Mouse (Mus musculus) stomach, adult 2 months (tissue): ENCODE results near the gene Tll2. TPM values are rescaled to one million over a fixed set of nuclear protein-coding genes. Genes with fewer than 3 reads are reported as not detected.

Experiments
- polyA plus RNA-seq: library from polyadenylated mRNA; depleted of rRNA; stranded (reverse); fragments of >200 nt; gene quantifications from 2 replicates; pipeline ENCODE4 v1.2.3, GENCODE M21; 2012; rRNA removed

The Tll2 gene
- polyA plus RNA-seq: 0.03 and 0.04 TPM in 2 replicates

DNA sequence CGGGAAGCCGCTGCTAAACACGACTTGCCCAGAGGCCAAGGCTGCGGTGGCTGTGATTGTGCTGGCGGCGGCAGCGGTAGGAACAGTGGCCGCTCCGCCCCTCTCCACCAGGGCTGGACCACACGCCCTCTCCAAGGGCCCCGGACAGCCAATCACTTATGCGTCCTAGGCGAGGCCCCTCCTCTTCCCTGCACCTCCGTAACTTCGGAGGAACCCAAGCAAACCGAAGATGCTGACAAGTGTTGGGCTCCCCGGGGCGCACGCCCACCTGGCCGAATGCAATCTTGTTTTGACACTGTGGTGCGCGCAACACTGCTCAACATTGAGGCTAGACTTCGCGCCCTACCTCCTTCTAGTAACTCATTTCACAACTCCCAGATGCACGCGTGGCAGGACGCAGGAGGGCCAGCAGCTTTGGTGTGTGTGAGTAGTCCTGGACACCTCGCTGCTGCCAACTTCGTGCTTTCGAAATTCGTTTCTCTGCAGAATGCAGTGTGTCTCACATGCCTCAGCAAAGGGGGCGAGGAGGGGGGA is at the start of gene Tll2:
Gene Tll2 (minus strand): TSS at position 25 of the 534 bp plus-strand sequence.

DNA sequence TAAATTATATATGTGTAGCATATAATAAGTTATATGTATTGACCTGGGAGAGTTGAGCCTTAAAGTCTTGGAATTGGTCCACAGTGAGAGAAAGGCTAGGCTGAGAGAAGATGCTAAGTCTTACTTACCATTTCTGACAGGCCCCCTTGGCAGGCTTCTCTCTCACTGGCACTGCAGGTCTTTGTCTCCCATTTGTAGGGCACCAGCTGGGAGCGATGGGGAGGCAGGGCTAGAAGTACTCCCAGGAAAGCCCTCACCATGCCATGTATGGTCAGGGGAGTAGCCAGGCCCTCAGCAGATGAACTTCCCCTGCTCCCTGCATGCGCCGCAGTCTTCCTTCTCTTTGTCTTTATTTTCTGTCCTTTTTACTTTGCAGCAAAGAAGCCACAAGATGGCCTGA is 129.7 kb downstream of the Tll2 start, which contains the start of gene Opalin:
Gene Opalin (minus strand): TSS at position 208 of the 400 bp plus-strand sequence.

Other genes starting within 250 kb of the Tll2 start
- 2.2 and 4.1 TPM in 2 replicates for gene Blnk, start 212.3 kb downstream of the Tll2 start, polyA plus RNA-seq
- gene Dntt, start 177.6 kb downstream of the Tll2 start, polyA plus RNA-seq: 0.05 TPM in 1 of 2 replicates, not detected in the other
- gene Opalin, start 129.7 kb downstream of the Tll2 start, polyA plus RNA-seq: not detected in 2 replicates
- 14.7 and 18.6 TPM in 2 replicates for gene Tm9sf3, start 57.2 kb upstream of the Tll2 start, polyA plus RNA-seq
- gene Pik3ap1, start 178.3 kb upstream of the Tll2 start, polyA plus RNA-seq: 0.77 and 0.94 TPM in 2 replicates